Mouse (Mus musculus) hindbrain, embryonic 14.5 days (tissue): Measurements from ENCODE around the gene Prkag2. TPM values are rescaled to one million over a fixed set of nuclear protein-coding genes. Genes with fewer than 3 reads are reported as not detected.
A peak's percentile ranks its signal among the peaks of the same experiment; 100 is the strongest.

ENCODE experiments used
- ATAC-seq: fragments of 200-750 bp; cut with Nextera tagmentation; 2 replicates; pipeline ENCODE4 v1.8.0; 2017; ENCODE audit warnings: moderate number of reproducible peaks, mild to moderate bottlenecking, moderate TSS enrichment, moderate library complexity; ENCODE audit not compliant: low FRiP score
- DNase-seq: peaks from one replicate; pipeline ENCODE4 v3.0.0-alpha.2; 2015; ENCODE audit warnings: low spot score
- H3K27ac ChIP-seq: fragments of 300-500 bp; sonication (generic); 2 replicates; pipeline ENCODE4 v1.5.1; 2014; ENCODE audit warnings: mild to moderate bottlenecking, moderate library complexity
- H3K27me3 ChIP-seq: fragments of 300-500 bp; sonication (generic); 2 replicates; pipeline ENCODE4 v1.6.1; 2014; ENCODE audit warnings: mild to moderate bottlenecking, low read length, mixed read lengths; ENCODE audit not compliant: control insufficient read depth, insufficient read depth
- H3K36me3 ChIP-seq: fragments of 300-500 bp; sonication (generic); replicated peaks from 2 replicates; pipeline ENCODE4 v1.6.1; 2014; ENCODE audit not compliant: control insufficient read depth, insufficient read depth
- H3K4me1 ChIP-seq: fragments of 300-500 bp; sonication (generic); replicated peaks from 2 replicates; pipeline ENCODE4 v1.6.1; 2014; ENCODE audit warnings: antibody characterized with exemption, low read length, mixed read lengths; ENCODE audit not compliant: control insufficient read depth, insufficient read depth
- H3K4me2 ChIP-seq: fragments of 300-500 bp; sonication (generic); replicated peaks from 2 replicates; pipeline ENCODE4 v1.6.1; 2014; ENCODE audit warnings: mild to moderate bottlenecking, moderate library complexity
- H3K4me3 ChIP-seq: fragments of 300-500 bp; sonication (generic); replicated peaks from 2 replicates; pipeline ENCODE4 v1.5.1; 2014; ENCODE audit warnings: mild to moderate bottlenecking, low read length
- H3K9ac ChIP-seq: fragments of 300-500 bp; sonication (generic); 2 replicates; pipeline ENCODE4 v1.6.1; 2014
- H3K9me3 ChIP-seq: fragments of 300-500 bp; sonication (generic); 2 replicates; pipeline ENCODE4 v1.6.1; 2016; ENCODE audit warnings: low read length; ENCODE audit not compliant: control insufficient read depth
- WGBS: fragments of 180-500 bp; shearing (Covaris S2); extraction: QIAGEN DNeasy Blood & Tissue Kit; methylation state at CpG from one replicate; pipeline ENCODE4 v1.1.7; 2014; 5-methylcytosine and 5-hydroxymethylcytosine counted together
- polyA plus RNA-seq: library from polyadenylated mRNA; unstranded; fragments of >200 nt; fragmentation: Nextera tagmentation; extraction: Ambion mirVana; gene quantifications from 2 replicates; pipeline ENCODE4 v1.2.1, GENCODE M21; 2014

Prkag2 gene
- polyA plus RNA-seq, 1 experiment from 2014 or later: 105 TPM

- H3K9ac ChIP-seq: no peak overlapping the region
These were observed 75.0 kb downstream of the Prkag2 start for GRCm38 (mm10) chr5:25025309-25026019.

DNA sequence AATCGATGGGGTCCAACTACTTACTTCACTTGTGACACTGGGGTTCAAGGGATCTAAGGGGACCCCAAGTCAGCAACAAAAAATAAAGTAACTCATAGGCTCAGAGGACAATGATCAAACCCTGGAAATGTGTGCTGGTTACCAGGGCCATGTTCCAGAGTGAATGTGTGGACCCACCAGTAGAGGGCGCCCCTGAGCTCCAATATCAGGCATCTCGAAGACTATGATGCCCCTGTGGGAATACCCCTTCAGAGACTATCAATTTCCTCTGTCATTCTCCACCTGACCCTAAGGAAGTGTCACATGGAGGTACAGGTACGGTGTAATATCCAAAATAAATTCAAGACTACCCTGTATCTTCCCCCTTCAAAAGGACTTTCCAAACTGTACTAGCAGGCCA is 77.5 kb downstream of the Prkag2 start:
- 45% methylated on average over 4 of the region's 4 CpGs for WGBS

More at GRCm38 (mm10) chr5:25025309-25026019, 75.0 kb downstream of the Prkag2 start:
- DNase-seq (no peak), ATAC-seq (no peak)
- H3K4me3 ChIP-seq: no peak overlapping the region
- no peaks in the 10 kb centered on the region for H3K9me3 ChIP-seq
- 76% methylated on average over 12 of the region's 12 CpGs for WGBS
- H3K4me1 ChIP-seq: no peaks in the 10 kb centered on the region
- H3K27me3 ChIP-seq: no peaks in the 10 kb centered on the region
- H3K36me3 ChIP-seq: no peaks in the 10 kb centered on the region
- no peak overlapping the region for H3K27ac ChIP-seq
- no peak overlapping the region for H3K4me2 ChIP-seq

DNA sequence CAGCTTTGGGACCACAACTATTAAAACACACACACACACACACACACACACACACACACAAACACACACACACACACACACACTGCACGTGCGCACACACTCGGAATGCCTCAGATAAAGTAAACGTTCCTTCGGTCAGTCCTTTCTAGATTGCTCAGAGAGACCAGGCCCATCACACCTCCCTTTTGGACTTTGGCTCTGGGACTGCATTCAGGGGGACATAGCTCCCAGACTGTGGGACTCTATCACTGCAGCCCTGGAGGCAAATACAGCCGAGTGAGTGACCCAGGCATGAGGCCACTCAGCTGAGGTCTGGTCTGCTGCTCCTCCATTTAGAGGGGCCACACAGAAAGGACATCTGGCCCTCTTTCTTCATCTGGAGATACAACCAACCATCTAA is 81.2 kb downstream of the Prkag2 start:
- Histone ChIP-seq H3K27ac (no peak overlapping the region), H3K4me2 (no peak overlapping the region), H3K9me3 (no peaks in the 10 kb centered on the region), H3K4me3 (no peak overlapping the region), H3K36me3 (no peaks in the 10 kb centered on the region), H3K27me3 (no peaks in the 10 kb centered on the region), H3K9ac (no peak overlapping the region), H3K4me1 (no peaks in the 10 kb centered on the region)
- ATAC-seq (no peak), DNase-seq (no peak)
- WGBS: 84% methylated on average over 6 of the region's 6 CpGs

More for the DNA sequence above, 77.5 kb downstream of the Prkag2 start:
- no peak overlapping the region for H3K9ac ChIP-seq
- no peak overlapping the region for H3K4me3 ChIP-seq
- no peaks in the 10 kb centered on the region for H3K36me3 ChIP-seq
- no peak for ATAC-seq
- DNase-seq: no peak
- H3K4me1 ChIP-seq: no peaks in the 10 kb centered on the region
- no peaks in the 10 kb centered on the region for H3K27me3 ChIP-seq
- no peak overlapping the region for H3K27ac ChIP-seq
- no peak overlapping the region for H3K4me2 ChIP-seq
- H3K9me3 ChIP-seq: no peaks in the 10 kb centered on the region

DNA sequence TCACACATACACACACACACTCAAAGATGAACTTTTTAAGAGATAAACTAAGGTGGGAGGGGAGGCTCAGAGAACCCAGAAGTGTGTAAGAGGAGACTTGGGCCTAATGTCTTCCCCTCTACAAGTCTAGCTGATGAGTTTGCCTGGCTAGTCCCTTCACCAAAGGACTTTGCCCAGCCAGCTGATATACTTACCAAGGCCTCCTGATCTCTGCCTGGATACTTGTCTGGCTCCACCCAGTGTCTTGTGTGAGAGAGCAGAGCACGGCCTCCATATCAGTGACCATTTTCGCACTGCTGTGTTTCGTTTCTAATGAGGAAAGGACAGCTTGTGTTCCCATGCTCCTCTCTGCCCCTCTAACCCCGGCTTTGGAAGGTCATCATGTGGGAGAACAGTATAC is 88.3 kb downstream of the Prkag2 start:
- DNase-seq: no peak
- H3K27ac ChIP-seq: no peak overlapping the region
- 86% methylated on average over 4 of the region's 4 CpGs for WGBS

DNA sequence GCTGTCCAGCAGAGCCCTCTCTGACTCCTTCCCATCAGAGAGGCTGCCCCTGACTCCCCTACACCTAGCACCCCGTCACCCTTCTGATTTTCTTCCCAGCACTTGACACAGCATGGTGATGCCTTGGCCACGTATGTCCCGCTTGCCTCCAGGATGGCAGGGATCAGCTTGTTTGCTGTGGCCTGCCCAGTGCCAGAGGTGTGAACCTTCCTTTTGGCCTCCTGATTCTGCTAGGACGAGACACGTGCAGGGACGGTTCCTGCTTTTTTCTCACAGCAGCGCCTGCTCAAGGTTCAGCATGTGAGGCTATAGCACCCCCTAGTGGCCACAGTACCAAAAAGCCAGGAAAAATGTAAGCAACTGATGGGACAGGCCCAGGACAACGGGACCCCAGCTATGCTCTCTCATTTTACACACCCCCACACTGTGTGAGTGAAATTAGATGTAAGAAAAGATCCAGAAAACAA is 89.4 kb downstream of the Prkag2 start:
- H3K9me3 ChIP-seq: no peaks in the 10 kb centered on the region
- no peak overlapping the region for H3K9ac ChIP-seq
- H3K4me3 ChIP-seq: no peak overlapping the region
- 16% methylated on average over 8 of the region's 8 CpGs for WGBS
- H3K4me1 ChIP-seq: peaks cover 5% of the 10 kb centered on the region; the same call in 1 of the 2 replicates
- no peak overlapping the region for H3K27ac ChIP-seq
- ATAC-seq (peak; percentile 55), DNase-seq (peak; percentile 90)
- no peaks in the 10 kb centered on the region for H3K36me3 ChIP-seq
- H3K27me3 ChIP-seq: no peaks in the 10 kb centered on the region
- peak overlapping the region; percentile 37; the same call in 1 of the 2 replicates for H3K4me2 ChIP-seq

More for the DNA sequence above, 88.3 kb downstream of the Prkag2 start:
- peaks cover 5% of the 10 kb centered on the region; the same call in 1 of the 2 replicates for H3K4me1 ChIP-seq
- no peaks in the 10 kb centered on the region for H3K27me3 ChIP-seq
- H3K4me2 ChIP-seq: no peak overlapping the region
- no peak overlapping the region for H3K9ac ChIP-seq
- H3K4me3 ChIP-seq: no peak overlapping the region
- no peaks in the 10 kb centered on the region for H3K36me3 ChIP-seq
- no peaks in the 10 kb centered on the region for H3K9me3 ChIP-seq
- ATAC-seq: no peak

GRCm38 (mm10) chr5:25010438-25010892 is 90.0 kb downstream of the Prkag2 start:
- H3K4me1 ChIP-seq: peaks cover 5% of the 10 kb centered on the region; the same call in 1 of the 2 replicates
- no peaks in the 10 kb centered on the region for H3K9me3 ChIP-seq
- no peak overlapping the region for H3K27ac ChIP-seq
- no peaks in the 10 kb centered on the region for H3K36me3 ChIP-seq
- ATAC-seq (peak; percentile 73; the same call in 1 of the 2 replicates), DNase-seq (peak; percentile 82)
- no peaks in the 10 kb centered on the region for H3K27me3 ChIP-seq
- H3K4me2 ChIP-seq: peak overlapping the region; percentile 37; the same call in 1 of the 2 replicates
- 2% methylated on average over 9 of the region's 9 CpGs for WGBS
- H3K9ac ChIP-seq: no peak overlapping the region
- H3K4me3 ChIP-seq: no peak overlapping the region

- Histone ChIP-seq H3K4me2 (no peak overlapping the region), H3K9me3 (no peaks in the 10 kb centered on the region), H3K27me3 (no peaks in the 10 kb centered on the region), H3K4me3 (no peak overlapping the region), H3K27ac (no peak overlapping the region), H3K36me3 (no peaks in the 10 kb centered on the region), H3K4me1 (peaks cover 5% of the 10 kb centered on the region; the same call in 1 of the 2 replicates), H3K9ac (no peak overlapping the region)
- DNase-seq (no peak), ATAC-seq (no peak)
- 33% methylated on average over 3 of the region's 3 CpGs for WGBS
These were observed 90.7 kb downstream of the Prkag2 start for GRCm38 (mm10) chr5:25009770-25010169.

- no peak overlapping the region for H3K9ac ChIP-seq
- H3K27me3 ChIP-seq: no peaks in the 10 kb centered on the region
- 43% methylated on average over 3 of the region's 3 CpGs for WGBS
- H3K4me2 ChIP-seq: no peak overlapping the region
- no peaks in the 10 kb centered on the region for H3K9me3 ChIP-seq
- no peak overlapping the region for H3K27ac ChIP-seq
- ATAC-seq (no peak), DNase-seq (no peak)
- no peak overlapping the region for H3K4me3 ChIP-seq
- peaks cover 5% of the 10 kb centered on the region; the same call in 1 of the 2 replicates for H3K4me1 ChIP-seq
- no peaks in the 10 kb centered on the region for H3K36me3 ChIP-seq
These were observed 91.5 kb downstream of the Prkag2 start for GRCm38 (mm10) chr5:25008966-25009365.

- Histone ChIP-seq H3K9me3 (no peaks in the 10 kb centered on the region), H3K9ac (no peak overlapping the region), H3K36me3 (no peaks in the 10 kb centered on the region), H3K4me3 (no peak overlapping the region), H3K4me1 (peaks cover 5% of the 10 kb centered on the region; the same call in 1 of the 2 replicates), H3K27me3 (no peaks in the 10 kb centered on the region), H3K4me2 (no peak overlapping the region), H3K27ac (no peak overlapping the region)
- peak; percentile 77 for DNase-seq
- 39% methylated on average over 8 of the region's 8 CpGs for WGBS
- peak; percentile 66 for ATAC-seq
These were observed 93.6 kb downstream of the Prkag2 start for GRCm38 (mm10) chr5:25006848-25007247.
